Mouse (Mus musculus): ENCODE measurements around the gene Akt3. TPM values are rescaled to one million over a fixed set of nuclear protein-coding genes. Genes with fewer than 3 reads are reported as not detected.

The Akt3 gene
- total and polyA plus RNA-seq, 3 experiments: 4.2 to 30.8 (median 24.9) TPM

- no peak for DNase-seq
Measured at GRCm38 (mm10) chr1:176982671-176983070, 275.3 kb downstream of the Akt3 start.

- no peak for DNase-seq
Measured at GRCm38 (mm10) chr1:176981511-176981910, 276.5 kb downstream of the Akt3 start.

- no peak for DNase-seq
Measured at GRCm38 (mm10) chr1:176980801-176981400, 277.1 kb downstream of the Akt3 start.

- no peak for DNase-seq
Measured at GRCm38 (mm10) chr1:176980140-176980539, 277.9 kb downstream of the Akt3 start.

GRCm38 (mm10) chr1:176979235-176979634 is 278.8 kb downstream of the Akt3 start:
- no peak for DNase-seq

GRCm38 (mm10) chr1:176973356-176974088 is 284.5 kb downstream of the Akt3 start:
- DNase-seq: no peak

- DNase-seq: no peak
Measured at GRCm38 (mm10) chr1:176971479-176971797, 286.6 kb downstream of the Akt3 start.

GRCm38 (mm10) chr1:176970635-176971478 is 287.1 kb downstream of the Akt3 start:
- no peak for DNase-seq

Other genes with a start within 250 kb of the Akt3 start
- 10 to 100 TPM; 23.8 to 25.8 TPM for gene Zbtb18, start 184.1 kb upstream of the Akt3 start, total RNA-seq (2021)
- 3.7 and 5.7 TPM in 2 replicates for gene Zbtb18, start 184.1 kb upstream of the Akt3 start, polyA plus RNA-seq (2012; rRNA removed)